Mouse (Mus musculus) heart, postnatal 14 days (tissue): ENCODE results near the gene Wnt11. TPM values are rescaled to one million over a fixed set of nuclear protein-coding genes. Genes with fewer than 3 reads are reported as not detected.

Experiments used
- DNase-seq, 2 experiments: peaks; one replicate each; pipeline ENCODE4 v3.0.0; 2021 to 2022
- intact Hi-C: fragments of 180-260 bp; cut with DNase I; formaldehyde crosslinking; loops from one replicate; pipeline ENCODE4 v1.15.1; 2025
- total RNA-seq, 2 experiments: library from RNA; stranded (reverse); gene quantifications; 2 replicates each; pipeline ENCODE4 v1.2.3; 2021

The Wnt11 gene
- total RNA-seq, 2 experiments from 2014 or later: 2.7 to 3.7 TPM

GRCm38 (mm10) chr7:98823896-98824822 is 10.8 kb upstream of the Wnt11 start:
- intact Hi-C loops: no loop called here
- no peak for DNase-seq

- DNase-seq: no peak
- intact Hi-C loops: no loop called here
Measured at GRCm38 (mm10) chr7:98828052-98828451, 6.9 kb upstream of the Wnt11 start.

- intact Hi-C loops: no loop called here
- DNase-seq: no peak
Measured at GRCm38 (mm10) chr7:98828876-98829275, 6.0 kb upstream of the Wnt11 start.

- DNase-seq: no peak
- intact Hi-C loops: no loop called here
Measured at GRCm38 (mm10) chr7:98831290-98831689, 3.6 kb upstream of the Wnt11 start.

- intact Hi-C loops: loop anchor here (2.0 kb wide), 1 partner anchor 57 kb away; no protein-coding TSS in a partner anchor
- peak; percentile 27 to 37 for DNase-seq
Measured at GRCm38 (mm10) chr7:98835519-98836441, 868 bp downstream of the Wnt11 start.

GRCm38 (mm10) chr7:98836646-98837045 is 1.7 kb downstream of the Wnt11 start:
- peak; percentile 80 to 89 for DNase-seq
- intact Hi-C loops: loop anchor here (2.0 kb wide), 1 partner anchor 58 kb away; no protein-coding TSS in a partner anchor

- intact Hi-C loops: loop anchor here (1.0 to 2.0 kb wide), 3 partner anchors 59 to 237 kb away; no protein-coding TSS in a partner anchor
- peak; percentile 87 to 92 for DNase-seq
Measured at GRCm38 (mm10) chr7:98837901-98838300, 3.0 kb downstream of the Wnt11 start.

GRCm38 (mm10) chr7:98838729-98839141 is 3.8 kb downstream of the Wnt11 start:
- peak; percentile 67 to 68 for DNase-seq

GRCm38 (mm10) chr7:98839312-98839711 is 4.4 kb downstream of the Wnt11 start:
- DNase-seq: no peak
- intact Hi-C loops: loop anchor here (2.0 kb wide), 1 partner anchor 235 kb away; no protein-coding TSS in a partner anchor

More at GRCm38 (mm10) chr7:98838729-98839141, 3.8 kb downstream of the Wnt11 start:
- intact Hi-C loops: loop anchor here (1.0 to 2.0 kb wide), 2 partner anchors 95 to 236 kb away; no protein-coding TSS in a partner anchor

GRCm38 (mm10) chr7:98840771-98841170 is 5.9 kb downstream of the Wnt11 start:
- intact Hi-C loops: no loop called here

GRCm38 (mm10) chr7:98841802-98842201 is 6.9 kb downstream of the Wnt11 start:
- intact Hi-C loops: no loop called here
- no peak for DNase-seq

More at GRCm38 (mm10) chr7:98840771-98841170, 5.9 kb downstream of the Wnt11 start:
- DNase-seq: no peak

- DNase-seq: no peak
- intact Hi-C loops: no loop called here
Measured at GRCm38 (mm10) chr7:98842997-98843396, 8.1 kb downstream of the Wnt11 start.

- intact Hi-C loops: no loop called here
- DNase-seq: no peak
Measured at GRCm38 (mm10) chr7:98843649-98844048, 8.7 kb downstream of the Wnt11 start.

- DNase-seq: no peak
- intact Hi-C loops: no loop called here
Measured at GRCm38 (mm10) chr7:98848899-98849640, 14.2 kb downstream of the Wnt11 start.

GRCm38 (mm10) chr7:98850388-98850787 is 15.5 kb downstream of the Wnt11 start:
- DNase-seq: no peak
- intact Hi-C loops: no loop called here

- DNase-seq: peak; percentile 35 to 64
- intact Hi-C loops: no loop called here
Measured at GRCm38 (mm10) chr7:98851220-98851619, 16.3 kb downstream of the Wnt11 start.

GRCm38 (mm10) chr7:98852950-98853650 is 18.2 kb downstream of the Wnt11 start:
- intact Hi-C loops: no loop called here
- DNase-seq: no peak

GRCm38 (mm10) chr7:98853806-98854205 is 18.9 kb downstream of the Wnt11 start:
- intact Hi-C loops: no loop called here
- DNase-seq: no peak

GRCm38 (mm10) chr7:98855388-98855787 is 20.5 kb downstream of the Wnt11 start:
- intact Hi-C loops: no loop called here
- DNase-seq: no peak
